Mouse (Mus musculus) c-Kit-positive CD71-positive TER-119-negative erythroid progenitor cells, embryonic 14.5 days (primary cell): ENCODE measurements around the gene Nelfe.

ENCODE experiments used
- DNase-seq: peaks from one replicate; pipeline ENCODE4 v3.0.0-alpha.2; 2013; ENCODE audit warnings: low read depth

Gene Nelfe

GRCm38 (mm10) chr17:34847192-34847591 is 3.0 kb upstream of the Nelfe start:
- DNase-seq, result no peak

DNA sequence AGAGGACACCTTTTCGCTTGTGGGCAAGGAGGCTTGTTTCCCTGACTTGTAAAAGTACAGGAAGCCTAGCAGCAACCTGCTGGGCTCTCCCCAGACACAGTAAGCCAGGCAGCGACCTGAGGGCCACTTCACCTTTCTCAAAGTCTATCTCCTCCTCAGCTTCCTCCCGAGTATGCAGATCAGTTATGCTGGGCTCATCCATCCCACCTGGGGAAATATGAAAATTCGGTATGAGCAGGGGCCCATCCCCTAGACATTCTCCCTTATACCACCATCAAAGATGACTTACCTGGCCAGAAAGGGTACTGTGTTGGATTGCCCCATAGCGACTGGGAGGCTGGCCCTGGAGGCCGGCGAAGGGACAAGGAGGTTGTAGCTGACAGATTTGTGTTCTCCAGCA is 2.6 kb upstream of the Nelfe start:
- no peak for DNase-seq

DNA sequence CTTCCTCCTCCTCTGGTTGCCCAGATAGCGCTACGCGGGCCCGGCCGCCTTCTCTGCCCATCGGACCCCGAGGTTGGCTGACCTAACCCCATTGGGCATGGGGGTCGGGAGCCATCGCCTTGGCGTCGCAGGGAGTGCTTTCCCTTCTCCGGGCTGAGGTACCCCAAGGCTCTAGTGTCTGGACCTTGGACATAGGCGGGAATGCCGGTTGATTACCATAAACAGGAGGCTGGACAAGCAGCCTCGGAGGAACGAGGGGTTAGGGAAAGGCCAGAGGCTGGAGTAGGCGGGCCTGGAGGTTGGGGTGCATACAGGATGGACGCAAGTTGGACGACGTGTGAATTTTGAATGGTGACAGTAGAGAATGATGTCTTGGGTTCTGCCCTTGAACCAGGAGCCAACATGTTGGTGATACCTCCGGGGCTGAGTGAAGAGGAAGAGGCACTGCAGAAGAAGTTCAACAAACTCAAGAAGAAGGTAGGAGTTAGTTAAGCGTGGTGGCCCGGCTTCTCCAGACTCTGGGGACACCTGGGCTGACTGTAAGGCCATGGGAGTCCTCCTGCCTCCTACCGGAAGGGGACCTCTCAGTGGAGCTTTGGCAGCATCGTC is 430 bp downstream of the Nelfe start:
- DNase-seq, result peak; percentile 15

DNA sequence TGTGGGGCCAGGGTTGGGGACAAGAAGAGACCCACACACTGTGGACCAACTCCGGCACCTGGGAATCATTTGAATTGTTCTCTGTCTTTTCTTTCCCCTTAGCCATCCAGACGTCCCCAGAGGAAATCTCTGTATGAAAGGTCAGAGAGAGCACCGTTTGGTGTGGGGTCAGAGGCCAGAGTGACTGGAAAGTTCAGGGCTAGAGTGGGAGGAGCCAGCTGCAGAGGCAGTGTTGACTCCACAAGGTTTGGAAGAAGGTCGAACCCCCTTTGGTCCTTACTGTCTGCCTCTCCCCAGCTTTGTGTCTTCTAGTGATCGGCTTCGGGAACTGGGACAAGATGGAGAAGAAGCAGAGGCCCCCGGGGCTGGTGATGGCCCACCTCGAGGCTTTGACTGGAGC is 3.3 kb downstream of the Nelfe start:
- DNase-seq, result no peak

- no peak for DNase-seq
These were observed 4.6 kb downstream of the Nelfe start for GRCm38 (mm10) chr17:34854761-34855160.

GRCm38 (mm10) chr17:34855825-34856224 is 5.6 kb downstream of the Nelfe start:
- peak; percentile 19 for DNase-seq

GRCm38 (mm10) chr17:34858670-34859069 is 8.5 kb downstream of the Nelfe start:
- no peak for DNase-seq

DNA sequence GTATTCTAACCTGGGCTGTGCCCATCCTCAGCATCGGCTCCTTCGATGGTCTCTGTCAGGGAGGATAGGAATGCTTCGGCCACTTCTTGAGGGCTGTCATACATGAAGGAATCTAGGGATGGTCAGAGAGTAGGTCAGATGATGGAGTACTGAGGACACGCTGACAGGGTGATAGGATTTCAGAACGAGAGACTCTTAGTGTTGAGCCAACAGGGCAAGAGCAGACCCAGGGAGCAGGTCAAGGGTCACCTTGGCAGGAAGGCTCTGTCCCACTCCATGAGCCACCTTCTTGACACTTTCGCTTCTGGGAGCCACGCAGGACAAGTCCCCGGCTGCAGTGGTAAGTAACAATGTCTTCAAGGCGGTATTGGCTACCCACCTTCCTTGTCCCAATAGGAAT is 10.3 kb downstream of the Nelfe start:
- no peak for DNase-seq

GRCm38 (mm10) chr17:34861704-34862415 is 11.7 kb downstream of the Nelfe start:
- no peak for DNase-seq

GRCm38 (mm10) chr17:34862416-34863081 is 12.4 kb downstream of the Nelfe start, which contains the start of gene Cfb:
TSS of gene Cfb (minus strand) at chr17:34862518.
- no peak for DNase-seq

DNA sequence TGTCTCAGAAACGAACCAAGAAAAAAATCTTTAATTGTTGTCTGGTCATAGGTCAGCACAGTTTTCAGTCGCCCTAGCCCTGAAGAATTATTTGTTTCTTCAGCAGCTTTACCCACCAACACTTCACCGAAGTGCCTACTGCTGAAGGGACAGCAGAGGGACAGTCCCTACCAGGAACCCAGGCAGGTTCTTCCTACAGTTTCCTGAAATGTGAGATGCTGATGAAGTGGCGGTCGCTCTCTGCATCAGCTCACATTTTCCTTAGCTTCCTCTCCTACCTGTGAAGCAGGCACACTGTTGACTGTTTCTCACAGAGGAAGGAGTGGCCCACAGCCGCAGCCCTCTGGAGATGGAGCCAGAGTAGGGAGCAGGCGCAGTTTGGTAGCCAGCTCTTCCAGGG is 15.8 kb downstream of the Nelfe start:
- no peak for DNase-seq

- no peak for DNase-seq
These were observed 24.1 kb downstream of the Nelfe start for GRCm38 (mm10) chr17:34874321-34874720.

GRCm38 (mm10) chr17:34879336-34879879 is 29.2 kb downstream of the Nelfe start, which contains the start of gene Zbtb12:
TSS of gene Zbtb12 (plus strand) at chr17:34879483.
- DNase-seq, result no peak

DNA sequence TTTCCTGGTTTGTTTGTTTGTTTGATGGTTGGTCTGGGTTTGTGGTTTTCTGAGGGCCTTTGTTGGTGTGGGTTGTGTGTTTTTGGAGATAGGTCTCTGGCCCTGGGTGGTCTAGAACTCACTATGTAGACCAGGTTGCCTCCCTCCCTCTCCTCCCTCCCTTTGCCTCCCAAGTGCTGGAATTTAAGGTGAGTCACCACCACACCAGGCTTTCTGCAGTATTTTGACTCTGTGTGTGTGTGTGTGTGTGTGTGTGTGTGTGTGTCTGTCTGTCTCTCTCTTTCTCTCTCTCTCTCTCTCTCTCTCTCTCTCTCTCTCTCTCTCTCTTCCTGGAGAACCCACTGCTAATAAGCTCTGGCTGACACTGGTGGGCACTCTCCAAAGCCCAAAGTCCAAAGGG is 31.0 kb downstream of the Nelfe start:
- no peak for DNase-seq

- DNase-seq, result no peak
These were observed 31.6 kb downstream of the Nelfe start, which contains the start of gene Gm20547 for GRCm38 (mm10) chr17:34881683-34882310. TSS of gene Gm20547 (minus strand) at chr17:34882042.

DNA sequence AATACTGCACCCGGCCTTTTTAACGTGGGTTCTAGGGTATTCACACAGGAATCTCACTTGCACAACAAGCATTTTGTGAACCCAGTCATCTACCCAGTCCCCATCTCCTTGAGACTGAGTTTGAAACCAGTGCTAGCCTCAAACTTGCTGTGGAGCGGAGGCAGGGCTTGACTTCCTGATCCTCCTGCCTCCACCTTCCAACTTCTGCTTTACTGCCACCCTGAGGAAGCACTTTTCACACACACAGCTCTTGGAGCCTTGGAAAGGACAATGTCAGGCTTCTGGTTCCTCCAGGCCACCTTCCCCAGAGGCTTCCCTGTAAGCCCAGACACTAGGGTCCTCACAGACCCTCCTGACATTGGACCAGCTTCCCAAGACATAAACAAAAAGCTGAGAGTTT is 33.1 kb downstream of the Nelfe start:
- DNase-seq, result no peak

DNA sequence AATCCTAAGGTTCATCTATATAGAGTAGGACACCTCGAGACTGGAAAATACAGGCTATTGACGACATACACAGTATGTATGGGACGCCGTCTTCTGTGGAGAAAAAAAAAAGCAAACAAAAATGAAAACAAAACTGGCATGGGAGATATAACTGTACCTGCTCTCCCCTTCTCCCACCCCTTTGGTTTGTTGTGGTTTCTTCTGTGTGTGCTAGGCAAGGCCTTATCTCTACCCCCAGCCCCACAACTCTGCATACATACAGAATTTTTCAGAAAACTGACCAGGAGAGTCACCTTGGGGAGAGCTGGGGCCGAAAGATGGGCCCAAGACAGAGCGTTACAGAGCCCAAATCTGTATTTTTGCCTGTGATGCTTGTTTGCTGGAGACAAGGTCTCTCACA is 34.5 kb downstream of the Nelfe start:
- no peak for DNase-seq

DNA sequence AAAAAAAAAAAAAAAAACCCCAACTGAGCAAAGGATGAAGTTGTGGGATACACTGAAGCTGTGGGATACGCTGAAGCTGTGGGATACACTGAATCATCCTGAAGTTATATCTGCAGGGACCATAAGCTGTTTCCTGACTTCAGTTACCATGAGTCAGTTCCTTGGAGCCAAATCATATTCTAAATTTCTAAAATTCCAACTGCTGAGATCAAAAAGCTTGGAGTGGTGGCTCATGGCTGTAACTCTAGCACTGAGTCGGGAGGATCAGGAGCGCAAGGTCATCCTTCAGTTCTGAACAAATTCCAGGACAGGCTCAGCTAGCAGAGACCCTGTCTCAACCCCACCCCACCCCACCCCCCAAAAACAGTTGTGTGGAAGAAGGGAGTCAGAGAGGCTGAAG is 35.4 kb downstream of the Nelfe start:
- DNase-seq, result no peak

DNA sequence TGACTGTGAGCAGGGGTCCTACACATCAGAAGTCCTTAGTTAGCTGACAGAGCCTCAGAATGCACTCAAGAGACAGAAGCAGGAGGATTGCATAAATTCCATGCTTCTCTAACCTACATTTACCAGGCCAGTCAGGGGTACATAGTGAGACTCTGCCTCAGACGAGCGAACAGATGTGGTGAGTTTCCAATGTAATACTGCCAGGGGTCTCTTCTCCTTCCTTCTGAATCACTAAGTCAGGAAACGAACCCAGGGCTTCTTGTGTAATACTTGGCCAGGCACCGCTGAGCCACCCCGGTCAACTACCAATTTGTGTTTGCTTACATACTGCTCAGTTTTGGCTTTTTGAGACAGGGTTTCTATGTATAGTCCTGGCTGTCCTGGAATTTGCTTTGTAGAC is 37.8 kb downstream of the Nelfe start:
- DNase-seq, result no peak

DNA sequence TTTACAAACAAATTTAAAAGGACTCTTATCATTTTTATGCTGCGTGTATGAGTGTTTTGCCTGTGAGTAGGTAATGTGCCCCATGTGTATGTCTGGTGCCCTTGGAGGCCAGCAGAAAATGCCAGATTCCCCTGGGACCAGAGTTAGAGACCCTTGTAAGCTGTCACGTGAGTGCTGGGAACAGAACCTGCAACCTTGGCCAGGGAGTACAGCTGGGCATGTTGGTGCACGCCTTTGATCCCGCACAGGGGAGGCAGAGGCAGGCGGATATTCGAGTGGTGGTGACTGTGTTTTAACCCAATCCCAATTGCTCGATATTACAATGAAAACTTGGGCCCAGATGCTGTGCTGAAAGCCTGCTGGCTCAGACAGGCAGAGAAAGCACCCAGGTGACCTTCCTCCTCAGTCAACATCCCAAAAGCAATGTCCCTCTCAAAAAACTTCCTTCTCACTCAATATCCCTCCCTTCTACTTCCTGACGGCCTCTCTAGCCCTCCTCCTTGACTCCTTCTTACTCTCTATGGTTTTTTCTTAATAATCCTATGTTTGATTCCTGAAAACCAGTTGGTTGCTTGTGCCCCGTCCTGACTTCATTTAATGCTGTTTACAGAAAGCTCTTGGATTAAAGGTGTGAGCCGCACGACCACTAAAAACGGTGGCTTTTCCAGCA is 40.0 kb downstream of the Nelfe start:
- DNase-seq, result no peak

DNA sequence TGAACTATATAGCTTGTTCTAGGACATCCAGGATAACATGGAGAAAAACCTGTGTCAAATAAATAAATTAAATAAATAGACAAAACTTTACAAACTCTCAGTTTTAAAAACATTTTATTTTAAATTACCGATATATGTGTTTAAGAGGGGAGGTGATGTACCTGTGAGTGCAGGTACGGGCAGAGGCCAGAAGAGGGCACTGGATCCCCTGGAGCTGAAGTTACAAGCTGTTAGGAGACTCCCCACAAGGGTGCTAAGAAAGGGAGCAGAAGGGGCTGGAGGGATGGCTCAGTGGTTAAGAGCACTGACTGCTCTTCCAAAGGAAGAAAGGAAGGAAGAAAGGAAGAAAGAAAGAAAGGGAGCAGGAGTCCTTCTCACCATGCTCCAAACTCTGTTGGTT is 41.2 kb downstream of the Nelfe start:
- no peak for DNase-seq
